Mouse (Mus musculus) CH12F3 (cell line): ENCODE measurements at regions not wholly inside any gene's neighbourhood (a gene's known extent, or its start where the extent isn't known, plus 50 kb on each side); places are given as distances from the start of the nearest gene placed in this dataset.

Experiments
- in situ Hi-C: fragments of 300-500 bp; cut with MboI; formaldehyde crosslinking; loops from 2 replicates; pipeline ENCODE4 v1.14.3; 2020; ENCODE audit warnings: low sequenced_read_pairs

DNA sequence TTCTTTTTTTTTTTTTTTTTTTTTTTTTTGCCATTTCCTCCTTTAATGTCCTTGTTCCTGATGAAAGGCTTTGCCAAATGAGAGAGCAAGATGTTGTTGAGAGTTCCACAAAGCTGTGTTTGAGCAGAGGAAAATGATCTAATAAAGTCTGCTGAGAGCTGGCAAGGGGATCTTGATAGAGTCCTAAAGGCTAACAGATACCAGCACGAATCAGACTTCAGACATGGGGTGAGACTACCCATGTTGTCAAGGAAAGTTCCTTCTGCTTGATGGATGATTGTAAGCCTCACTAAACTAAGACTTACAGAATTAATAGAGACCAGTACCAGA lies 665.2 kb upstream of the Fam92a start:
- in situ Hi-C loops: no loop called here

DNA sequence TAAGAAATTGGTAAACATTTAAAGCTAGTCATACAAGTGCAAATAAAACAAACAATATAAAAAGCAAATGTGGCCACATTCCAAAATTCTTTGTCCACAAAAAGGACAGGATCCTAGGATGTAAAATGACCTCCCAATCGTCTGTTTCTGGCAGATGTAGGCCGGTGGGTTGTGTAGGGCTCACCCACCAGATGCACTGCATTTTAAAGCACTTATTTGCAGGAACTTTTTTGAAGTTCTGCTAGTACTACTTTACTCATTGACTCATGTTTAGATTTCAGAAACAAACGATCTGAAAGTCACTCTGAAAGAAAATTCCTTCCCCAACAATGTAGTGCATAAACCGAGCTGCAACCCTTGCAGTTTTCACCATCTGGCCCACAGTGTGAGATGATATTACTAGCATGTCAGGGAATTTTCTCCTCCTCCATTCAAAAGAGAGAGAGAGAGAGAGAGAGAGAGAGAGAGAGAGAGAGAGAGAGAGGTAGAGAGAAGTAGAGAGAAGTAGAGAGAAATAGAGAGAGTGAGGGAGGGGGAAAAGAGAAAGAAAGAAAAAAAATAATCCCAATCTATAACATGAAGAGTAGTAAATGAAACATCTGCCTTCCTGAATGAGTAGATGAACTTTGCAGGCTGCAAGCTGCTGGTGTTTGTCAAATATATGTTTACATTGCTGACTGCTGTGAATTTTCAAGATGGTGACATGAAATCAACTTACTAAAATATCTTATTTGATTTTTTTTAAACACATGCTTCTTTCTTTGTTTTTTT lies 664.7 kb upstream of the Fam92a start:
- in situ Hi-C loops: no loop called here

DNA sequence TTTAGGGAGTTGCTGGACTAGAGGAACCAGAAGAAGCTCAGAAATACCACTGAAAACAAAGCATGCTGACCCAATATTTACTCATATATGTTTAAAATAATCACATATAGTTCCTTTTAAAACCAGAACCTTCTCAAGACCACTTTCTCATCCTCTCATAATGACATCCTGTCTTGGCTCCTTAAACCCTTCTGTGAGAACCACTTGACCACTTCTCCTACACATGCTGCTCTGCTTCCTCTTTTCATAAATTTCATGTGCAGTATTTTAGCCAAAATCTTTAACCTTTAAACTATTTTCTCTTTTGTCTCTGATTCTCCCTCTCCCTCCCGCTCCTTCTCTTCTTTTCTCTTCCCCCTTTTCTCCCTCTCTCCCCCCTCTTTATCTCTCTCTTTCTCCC lies 654.6 kb upstream of the Fam92a start:
- in situ Hi-C loops: no loop called here

- in situ Hi-C loops: no loop called here
Observed at GRCm38 (mm10) chr4:12814251-12814650, 642.4 kb upstream of the Fam92a start.

DNA sequence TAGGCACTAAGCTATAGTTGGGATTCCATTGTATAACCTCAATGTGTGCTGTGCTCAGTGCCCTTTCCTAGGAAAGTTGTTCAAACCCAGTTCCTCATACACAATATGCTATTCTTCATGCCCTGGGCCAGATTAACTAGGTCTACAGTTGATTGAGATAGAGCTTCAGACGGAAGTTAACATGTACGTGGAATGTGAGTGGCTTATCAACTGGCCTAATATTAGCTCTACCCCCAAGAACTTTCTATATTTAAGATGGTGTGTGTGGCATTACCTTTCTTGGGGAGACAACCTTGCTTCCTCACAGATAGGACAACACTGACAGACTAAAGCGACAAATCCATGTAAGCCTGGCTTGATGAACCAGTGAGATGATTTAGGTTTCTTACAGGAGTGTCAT lies 629.4 kb upstream of the Fam92a start:
- in situ Hi-C loops: no loop called here

DNA sequence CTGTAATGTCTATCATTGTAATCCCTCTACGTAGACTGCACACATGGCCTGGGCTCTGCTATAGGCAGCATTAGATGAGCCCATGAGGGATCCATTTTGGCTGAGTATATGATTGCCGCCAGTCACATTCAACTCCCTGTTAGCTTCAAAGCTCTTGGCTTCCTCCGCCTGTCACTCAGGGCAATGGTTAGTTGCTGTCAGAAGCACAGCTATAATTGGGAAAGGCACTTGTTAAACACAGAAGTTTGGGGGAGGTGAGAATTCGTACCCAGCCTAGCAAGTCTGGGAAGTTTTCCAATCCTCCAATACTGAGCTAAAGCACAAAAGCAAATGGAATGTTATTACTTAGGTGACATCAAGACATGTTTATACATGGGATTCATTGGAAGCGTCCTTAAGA lies 627.7 kb upstream of the Fam92a start:
- in situ Hi-C loops: no loop called here

GRCm38 (mm10) chr4:12792764-12793422 lies 621.1 kb upstream of the Fam92a start:
- in situ Hi-C loops: no loop called here

DNA sequence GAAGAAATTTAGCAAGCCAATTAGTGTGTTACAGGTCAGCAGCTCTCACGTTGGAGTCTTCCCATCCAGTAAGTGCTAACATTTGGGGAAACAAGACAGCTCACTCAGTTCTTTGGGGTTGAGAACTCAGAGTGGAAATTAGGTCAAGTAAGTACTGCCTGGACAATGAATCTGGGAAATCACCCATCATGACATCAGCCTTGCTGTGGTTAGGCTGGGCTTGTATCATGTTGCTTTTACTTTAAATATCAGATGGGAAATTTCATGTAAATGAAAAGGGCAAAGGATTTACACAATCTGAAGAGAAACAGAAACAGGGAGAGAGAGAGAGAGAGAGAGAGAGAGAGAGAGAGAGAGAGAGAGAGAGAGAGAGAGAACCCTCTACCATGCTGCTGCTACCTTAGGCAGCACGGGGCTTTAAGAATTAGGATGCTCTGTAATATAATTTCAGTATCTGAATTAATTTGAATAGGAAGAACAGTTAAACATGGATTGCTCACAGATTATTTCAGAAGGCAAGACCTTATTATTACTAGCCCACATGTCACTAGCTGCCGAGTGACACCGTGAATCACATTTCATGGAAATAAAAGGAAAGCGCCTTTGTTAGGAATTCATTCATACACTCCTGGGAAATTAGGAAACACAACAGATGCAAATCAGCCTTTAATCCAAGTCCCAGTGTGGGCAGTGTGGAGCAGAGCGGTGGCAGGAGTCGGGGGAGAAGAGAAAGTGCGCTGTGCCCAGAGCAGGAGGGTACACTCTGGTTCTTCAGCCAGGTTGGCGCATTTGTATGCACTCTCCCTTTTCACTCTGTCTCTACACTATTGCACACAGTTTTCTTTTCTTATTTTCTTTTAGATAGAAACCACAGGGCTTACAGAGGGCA lies 620.2 kb upstream of the Fam92a start:
- in situ Hi-C loops: no loop called here

- in situ Hi-C loops: no loop called here
Observed at GRCm38 (mm10) chr4:12785840-12786239, 614.0 kb upstream of the Fam92a start.

DNA sequence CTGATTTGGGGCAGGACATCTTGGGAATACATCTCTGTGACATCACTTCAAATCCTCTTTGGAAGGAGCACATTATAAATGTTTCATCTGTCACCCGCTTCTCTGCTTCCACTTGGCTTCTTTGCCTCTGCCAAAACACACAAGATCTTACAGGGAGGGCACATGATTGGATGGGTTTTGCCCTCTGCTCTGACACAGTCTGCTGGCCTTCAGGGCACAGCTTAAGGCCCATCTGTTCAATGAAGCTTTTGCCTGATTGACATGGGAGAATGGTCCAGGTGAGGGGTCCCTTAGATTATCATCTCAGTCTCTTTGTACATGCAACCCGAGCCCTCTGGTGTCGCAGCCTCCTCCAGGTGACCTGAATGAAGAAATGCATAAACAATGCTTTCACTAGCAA lies 612.7 kb upstream of the Fam92a start:
- in situ Hi-C loops: no loop called here

- in situ Hi-C loops: no loop called here
Observed at GRCm38 (mm10) chr4:12784068-12784467, 612.3 kb upstream of the Fam92a start.

GRCm38 (mm10) chr4:12781969-12782904 lies 610.4 kb upstream of the Fam92a start:
- in situ Hi-C loops: no loop called here

DNA sequence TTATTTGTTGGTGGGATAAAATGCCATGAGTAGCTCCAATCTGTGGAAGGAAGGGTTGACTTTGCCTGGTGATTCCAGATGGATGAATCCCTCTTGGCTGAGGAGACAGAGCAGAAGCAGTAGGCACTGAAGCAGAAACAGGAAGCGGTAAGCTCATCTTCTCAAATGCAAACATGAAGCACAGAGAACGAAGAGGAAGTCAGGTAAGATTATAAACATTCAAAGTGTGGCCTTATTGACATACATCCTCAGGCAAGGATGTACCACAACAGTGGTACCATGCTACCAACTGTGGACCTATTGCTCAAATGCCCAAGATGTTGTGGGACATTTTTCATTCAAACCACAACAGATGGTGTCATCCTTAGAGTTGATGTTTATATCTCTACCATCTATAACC lies 608.4 kb upstream of the Fam92a start:
- in situ Hi-C loops: no loop called here

DNA sequence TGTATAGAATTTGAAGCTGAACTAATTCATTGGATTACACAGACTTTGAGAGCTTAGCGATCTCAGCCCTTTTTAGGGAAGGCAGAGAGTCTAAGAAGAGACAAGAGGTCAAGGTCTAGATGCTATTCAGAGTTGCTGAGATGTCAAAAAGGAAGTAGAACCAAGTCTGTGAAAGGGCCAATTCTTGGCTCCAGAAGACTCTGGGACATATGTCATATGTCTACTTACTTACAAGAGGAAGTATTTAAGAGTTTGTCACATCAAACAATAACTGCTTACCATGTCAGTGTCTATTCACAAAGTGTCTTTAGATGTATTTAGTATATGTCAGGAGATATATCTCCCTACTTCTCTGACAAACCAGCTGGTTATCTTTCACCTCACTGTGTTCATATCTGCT lies 607.4 kb upstream of the Fam92a start:
- in situ Hi-C loops: no loop called here

- in situ Hi-C loops: no loop called here
Observed at GRCm38 (mm10) chr4:12778163-12778562, 606.3 kb upstream of the Fam92a start.

- in situ Hi-C loops: no loop called here
Observed at GRCm38 (mm10) chr4:12776217-12776578, 604.4 kb upstream of the Fam92a start.

DNA sequence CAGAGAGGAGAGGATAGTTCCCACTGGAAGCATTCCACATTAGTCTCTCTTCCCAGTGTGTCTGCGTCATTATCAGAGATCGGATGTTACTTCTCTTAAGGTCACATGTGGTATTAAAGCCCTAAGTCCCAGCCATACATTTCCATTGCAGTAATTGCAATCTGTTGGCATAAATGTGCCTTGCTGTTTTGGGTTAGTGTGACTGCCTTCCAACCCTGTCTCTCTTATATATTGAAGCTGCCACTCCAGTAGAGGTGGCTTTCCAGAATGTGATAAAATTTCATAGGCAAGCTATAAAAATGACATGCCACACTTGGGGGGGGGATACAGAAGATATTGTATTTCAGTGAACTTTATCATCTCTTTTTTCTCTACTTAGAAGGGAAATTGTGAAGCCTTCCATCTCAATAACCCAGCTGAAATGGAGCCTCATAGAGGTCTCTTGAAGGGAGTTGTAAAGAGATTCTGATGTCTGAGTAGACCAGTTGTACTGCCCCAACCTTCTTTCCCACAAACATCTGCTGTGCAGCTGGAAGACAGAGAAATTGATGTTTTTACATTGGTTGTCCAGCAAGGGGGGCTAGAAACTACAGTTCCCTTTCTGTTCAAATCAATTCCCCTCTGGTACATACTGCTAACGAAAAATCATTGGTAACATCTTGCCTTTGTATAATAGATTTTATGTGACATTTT lies 603.9 kb upstream of the Fam92a start:
- in situ Hi-C loops: no loop called here

GRCm38 (mm10) chr4:12775090-12775489 lies 603.3 kb upstream of the Fam92a start:
- in situ Hi-C loops: no loop called here

GRCm38 (mm10) chr4:12774671-12775070 lies 602.9 kb upstream of the Fam92a start:
- in situ Hi-C loops: no loop called here

GRCm38 (mm10) chr4:12773201-12773600 lies 601.4 kb upstream of the Fam92a start:
- in situ Hi-C loops: no loop called here
